Mouse (Mus musculus): ENCODE measurements at regions not wholly inside any gene's neighbourhood (a gene's known extent, or its start where the extent isn't known, plus 50 kb on each side); places are given as distances from the start of the nearest gene placed in this dataset.

DNA sequence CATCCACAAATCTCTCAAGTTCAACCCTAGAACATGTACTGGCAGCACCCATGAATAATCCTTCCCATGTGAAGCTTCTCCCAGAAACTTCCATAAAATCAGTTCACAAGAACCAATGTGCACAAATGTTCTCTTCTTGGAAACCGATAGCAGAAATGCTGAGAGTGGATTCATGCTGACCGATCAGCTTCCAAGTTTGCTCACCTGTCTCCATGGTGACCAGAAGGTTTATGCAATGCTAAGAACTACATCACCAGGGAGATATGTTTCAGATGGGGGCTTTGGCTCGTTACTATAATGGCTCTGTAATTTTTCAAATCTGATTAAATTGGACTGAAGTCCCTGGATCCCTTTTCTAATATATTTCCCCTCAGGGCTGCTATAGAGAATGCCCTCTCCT lies 74.4 kb upstream of the Gm9747 start:
- no peak for DNase-seq (ENCODE audit: low spot score in 2 of 2)

DNA sequence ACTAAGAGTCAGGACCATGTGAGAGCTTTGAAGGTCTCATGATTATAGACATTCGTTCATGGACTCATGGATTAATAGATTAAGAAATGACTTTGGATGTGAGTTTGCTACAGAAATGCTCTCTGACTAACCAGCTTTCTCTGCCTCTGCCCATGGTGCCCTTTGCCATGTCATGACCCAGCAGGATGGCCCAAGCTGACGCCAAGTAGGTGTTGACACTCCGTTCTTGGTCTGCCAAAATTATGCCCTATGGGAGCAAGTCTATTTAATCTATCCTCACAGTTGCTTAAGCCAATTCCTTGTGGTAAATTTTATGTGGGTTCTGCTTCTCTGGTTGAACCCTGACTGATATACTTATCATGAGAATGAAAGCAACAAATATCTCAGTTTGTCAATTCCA lies 73.7 kb upstream of the Gm9747 start:
- peak in 1 of 2 experiments; percentile 53 for DNase-seq (ENCODE audit: low spot score in 2 of 2)

DNA sequence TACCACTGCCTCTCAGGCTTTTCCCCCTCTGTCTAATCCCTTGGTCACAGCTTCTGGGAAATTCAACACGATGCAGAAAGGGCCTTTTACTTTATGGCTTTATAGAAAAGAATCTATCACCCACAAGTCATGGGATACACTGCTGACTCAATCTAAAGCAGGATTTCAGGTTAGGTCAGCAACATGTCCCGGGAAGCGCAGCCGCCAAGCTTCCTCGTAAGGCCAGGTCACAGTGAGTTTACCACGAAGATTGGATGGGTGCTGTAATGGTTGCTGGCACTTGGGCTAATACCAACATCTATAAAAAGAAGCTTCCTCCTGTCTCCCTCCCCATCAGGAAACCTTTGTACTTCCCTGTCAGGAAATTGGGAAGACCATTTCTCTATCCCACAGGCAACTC lies 70.0 kb upstream of the Gm9747 start:
- DNase-seq (ENCODE audit: low spot score in 2 of 2): no peak

DNA sequence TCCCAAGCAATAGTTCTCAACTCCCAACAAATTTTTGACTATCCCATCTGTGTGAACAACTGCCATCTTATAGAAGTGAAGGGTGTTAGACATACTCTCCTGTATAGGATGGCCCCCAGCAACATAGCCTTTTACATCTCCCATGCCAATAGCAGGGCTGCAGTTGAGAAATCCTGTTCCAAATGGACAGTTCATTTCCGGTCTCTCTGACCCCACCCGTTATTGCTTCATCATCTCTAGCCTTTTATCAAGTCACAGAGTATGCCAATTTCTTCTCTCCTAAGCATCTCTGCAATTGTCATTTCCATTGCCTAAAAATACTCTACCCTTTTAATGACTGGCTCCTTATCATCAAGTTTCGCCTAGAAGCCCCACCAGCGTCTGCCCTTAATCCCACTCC lies 64.8 kb upstream of the Gm9747 start:
- DNase-seq (ENCODE audit: low spot score in 2 of 2): no peak

DNA sequence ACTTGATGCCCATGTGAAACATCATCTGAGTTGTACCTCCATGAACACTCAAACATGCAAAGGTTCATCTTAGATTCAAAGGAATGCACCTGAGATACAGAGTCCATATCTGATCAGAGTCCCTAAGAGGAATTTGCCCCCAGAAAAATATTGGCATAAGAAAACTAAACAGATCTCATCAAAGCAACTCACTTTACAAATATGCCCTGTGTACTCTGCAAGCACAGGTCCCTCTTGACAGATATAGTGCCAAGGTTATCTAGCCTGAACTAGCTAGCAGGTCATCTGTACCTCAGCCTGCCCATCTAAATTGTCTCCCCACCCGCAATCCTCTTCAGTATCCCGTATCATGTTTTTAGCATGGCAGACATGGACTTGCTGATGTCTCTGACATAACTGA lies 64.0 kb upstream of the Gm9747 start:
- no peak for DNase-seq (ENCODE audit: low spot score in 2 of 2)

DNA sequence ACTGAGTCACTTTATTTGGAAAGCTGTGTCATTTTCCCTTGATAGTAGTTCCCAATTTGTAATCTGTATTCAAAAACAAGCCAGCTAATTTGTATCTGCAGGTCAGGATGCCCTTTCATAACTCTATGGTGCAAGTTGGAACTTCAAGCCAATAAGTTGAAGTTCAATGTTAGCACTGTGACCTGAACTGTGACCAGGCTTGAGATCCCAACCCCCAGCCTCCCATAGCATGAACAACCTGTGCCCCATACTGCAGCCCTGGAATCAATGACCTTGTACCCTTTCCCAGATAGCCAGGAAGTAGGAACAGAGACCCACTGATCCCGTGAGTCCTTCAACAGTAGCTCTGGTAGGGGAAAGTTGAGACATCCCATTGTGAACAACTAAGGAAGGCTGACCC lies 52.5 kb upstream of the Gm9747 start:
- DNase-seq (ENCODE audit: low spot score in 2 of 2): no peak

All from urinary bladder, postnatal 36 days (tissue).